Mouse (Mus musculus): ENCODE results near the gene Zfp219. TPM values are rescaled to one million over a fixed set of nuclear protein-coding genes. Genes with fewer than 3 reads are reported as not detected.
A peak's percentile ranks its signal among the peaks of the same experiment; 100 is the strongest.

Zfp219 gene
- polyA plus RNA-seq, 1 experiment = 77.2 TPM

DNA sequence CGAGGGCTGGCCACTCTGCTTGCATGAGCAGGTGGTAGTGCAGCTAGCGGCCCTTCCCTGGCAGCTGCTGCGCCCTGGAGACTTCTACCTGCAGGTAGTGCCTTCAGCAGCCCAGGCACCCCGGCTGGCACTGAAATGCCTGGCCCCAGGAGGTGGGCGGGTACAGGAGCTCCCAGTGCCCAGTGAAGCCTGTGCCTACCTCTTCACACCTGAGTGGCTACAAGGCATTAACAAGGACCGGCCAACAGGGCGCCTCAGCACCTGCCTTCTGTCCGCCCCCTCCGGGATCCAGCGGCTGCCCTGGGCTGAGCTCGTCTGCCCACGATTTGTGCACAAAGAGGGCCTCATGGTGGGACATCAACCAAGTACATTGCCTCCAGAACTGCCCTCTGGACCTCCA is 31.8 kb downstream of the Zfp219 start:
- TF ChIP-seq GATA1 (IDR thresholded peaks at IDR 0.05; ENCODE audit: low read length) = no peak

DNA sequence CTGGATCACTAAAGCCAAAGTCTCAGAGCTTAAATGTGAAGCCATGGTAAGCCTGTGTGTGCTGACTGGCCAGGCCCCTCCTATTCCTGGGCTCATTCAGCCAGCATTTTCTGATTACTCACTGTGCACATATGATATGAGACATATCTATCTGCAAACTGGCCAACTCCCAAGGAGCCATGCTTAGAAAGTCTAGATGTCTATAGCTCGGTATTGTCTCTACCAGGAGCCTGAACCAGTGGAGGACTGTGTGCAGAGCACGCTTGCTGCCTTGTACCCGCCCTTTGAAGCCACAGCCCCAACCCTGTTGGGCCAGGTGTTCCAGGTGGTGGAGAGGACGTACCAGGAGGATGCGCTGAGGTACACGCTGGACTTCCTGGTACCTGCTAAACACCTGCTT is 33.4 kb downstream of the Zfp219 start:
- TF ChIP-seq GATA1 (IDR thresholded peaks at IDR 0.05; ENCODE audit: low read length) = no peak

DNA sequence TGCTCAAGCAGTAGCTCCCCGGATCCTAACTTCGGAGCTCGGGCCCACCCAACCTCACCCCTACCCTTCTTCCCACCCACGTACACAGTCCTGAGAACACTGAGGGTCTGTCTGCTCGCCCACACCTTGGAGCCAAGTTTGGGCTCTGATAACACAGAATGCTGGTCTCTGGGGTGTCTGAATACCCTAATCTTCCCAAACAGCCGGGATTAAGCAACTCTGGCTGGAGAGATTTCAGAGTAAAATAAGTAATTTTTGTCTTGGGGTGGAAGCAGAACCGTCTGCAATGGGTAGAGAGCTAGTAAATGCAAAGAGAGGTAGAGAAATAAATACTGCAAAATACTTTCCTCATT is 34.4 kb downstream of the Zfp219 start:
- TF ChIP-seq GATA1 (IDR thresholded peaks at IDR 0.05; ENCODE audit: low read length) = peak; percentile 19

DNA sequence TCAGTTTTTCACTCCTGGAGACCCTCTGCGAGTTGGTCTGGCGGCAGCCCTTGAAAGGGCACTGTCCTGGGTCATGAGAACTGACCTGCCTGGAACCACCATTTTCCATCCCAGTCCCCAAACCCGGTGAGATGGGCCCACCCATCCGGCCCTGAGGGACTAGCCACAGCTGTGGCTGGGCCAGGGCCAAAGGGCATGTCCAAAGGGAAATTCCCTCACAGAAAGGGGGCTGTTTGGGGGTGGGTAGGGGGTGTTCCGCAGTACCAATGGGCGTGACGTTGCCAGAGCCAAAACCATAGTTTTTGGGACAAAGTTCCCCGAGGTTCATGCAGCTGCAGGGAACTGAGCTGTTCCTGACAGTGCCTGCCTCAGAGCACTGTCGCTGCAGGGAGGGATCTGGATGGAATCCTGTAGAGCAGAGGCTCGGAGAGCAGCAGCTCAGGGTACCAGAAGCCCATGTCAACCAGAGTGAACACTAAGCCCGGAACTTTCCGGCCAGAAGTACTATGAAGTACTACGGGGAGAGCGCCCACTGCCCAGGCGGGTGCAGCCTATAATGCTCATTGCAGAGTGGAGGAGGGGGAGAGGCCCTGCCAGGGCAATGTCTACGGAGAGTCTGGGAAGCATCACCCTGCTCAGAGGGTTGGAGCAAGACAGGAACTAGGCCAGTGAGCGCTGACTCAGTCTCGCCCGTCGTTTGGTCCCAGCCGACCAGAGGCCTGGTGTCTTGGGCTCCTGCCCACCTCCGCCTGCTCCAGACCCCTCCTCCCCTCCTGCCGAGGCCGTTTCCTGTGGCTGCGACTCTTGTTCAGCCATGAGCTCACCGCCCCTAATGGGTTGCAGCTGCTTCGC is 35.0 kb downstream of the Zfp219 start:
- no peak for TF ChIP-seq GATA1 (IDR thresholded peaks at IDR 0.05; ENCODE audit: low read length)

DNA sequence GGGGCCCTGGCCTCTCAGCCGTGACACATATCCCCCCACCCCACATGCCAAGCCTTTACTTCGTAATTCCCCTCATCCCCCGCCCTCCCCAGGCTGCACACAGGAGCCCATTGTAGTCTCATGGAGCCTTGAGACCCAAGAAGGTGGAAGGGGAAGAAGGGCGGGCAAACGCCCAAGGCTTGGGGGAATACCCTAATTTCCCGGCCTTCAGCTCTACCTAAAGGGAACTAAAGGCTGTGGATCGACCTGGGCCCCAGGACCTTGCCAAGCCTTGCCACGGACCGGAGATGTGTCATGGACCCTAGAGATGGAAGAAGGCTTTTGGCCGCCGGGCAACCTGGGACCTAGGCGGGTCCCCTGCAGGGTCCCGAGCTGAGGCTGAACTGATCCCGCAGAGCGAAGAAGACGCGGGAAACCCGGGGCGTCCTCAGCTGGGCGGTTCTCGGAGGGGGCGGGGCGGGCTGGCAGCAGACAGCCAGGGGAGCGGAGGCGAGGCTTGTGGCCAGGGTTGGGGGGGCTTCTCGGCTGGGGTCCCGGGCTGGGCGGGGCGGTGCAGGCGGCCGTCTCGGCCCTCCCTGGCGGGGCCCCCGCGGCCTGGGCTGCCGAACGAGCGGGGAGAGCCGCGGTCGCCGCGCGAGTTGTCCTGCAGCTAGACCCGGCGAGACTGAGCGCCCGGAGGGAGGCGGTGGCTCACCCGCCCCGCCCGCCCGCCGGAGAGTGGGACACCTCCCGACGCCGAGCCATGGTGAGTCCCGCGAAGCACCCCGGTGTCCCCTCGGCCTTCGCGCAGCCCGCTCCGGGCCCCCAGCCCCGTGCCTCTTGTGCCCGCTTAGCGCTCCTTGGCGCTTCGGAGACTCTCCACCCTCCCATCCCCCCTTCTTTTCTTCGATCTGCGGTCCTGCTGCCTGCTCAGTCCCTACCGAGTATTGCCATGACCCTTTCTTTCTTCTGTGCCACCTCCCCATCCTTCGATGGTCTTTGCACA is 36.0 kb downstream of the Zfp219 start, which contains the start of gene Arhgef40:
Gene Arhgef40, plus strand, starts transcription at position 473 of the 985 bp plus-strand sequence.
- TF ChIP-seq GATA1 (IDR thresholded peaks at IDR 0.05; ENCODE audit: low read length) = no peak

DNA sequence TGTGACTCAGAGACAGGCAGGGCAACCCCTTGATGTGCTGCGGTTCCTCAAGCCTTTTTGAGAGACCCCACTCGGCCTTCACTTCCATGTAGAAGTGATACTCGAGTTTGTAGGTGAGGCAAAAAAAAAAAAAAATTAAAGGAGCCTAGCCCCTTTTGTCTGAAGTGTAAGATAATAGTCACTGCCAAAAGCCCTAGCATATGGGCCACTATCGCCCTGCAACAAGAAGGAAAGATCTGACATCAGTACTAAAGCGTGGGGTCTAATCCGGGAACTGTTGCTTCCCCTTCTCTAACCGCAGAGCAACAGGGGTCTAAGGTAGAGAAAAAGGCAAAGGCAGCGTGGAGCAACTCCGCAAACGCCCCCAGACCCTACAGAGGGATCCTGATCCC is 36.7 kb downstream of the Zfp219 start:
- TF ChIP-seq GATA1 (IDR thresholded peaks at IDR 0.05; ENCODE audit: low read length) = no peak

DNA sequence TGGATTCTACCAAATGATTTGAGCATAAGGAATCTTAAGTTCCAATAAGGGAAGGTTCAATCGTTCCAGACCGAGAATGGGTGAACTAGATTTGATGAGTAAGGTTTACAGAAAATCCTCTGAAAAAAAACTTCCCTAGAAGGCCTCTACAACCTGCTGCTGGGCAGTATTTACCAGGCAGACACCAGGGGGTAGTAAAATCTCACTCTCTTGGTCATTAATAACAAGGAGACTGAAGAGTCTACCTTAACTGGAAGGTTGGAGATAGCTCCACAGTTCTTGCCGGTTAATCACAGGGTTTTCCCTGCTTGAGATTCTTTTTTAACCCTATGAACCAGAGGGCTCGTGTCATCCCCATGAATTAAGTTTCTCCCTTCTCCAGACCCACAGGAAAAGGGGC is 37.3 kb downstream of the Zfp219 start:
- no peak for TF ChIP-seq GATA1 (IDR thresholded peaks at IDR 0.05; ENCODE audit: low read length)

DNA sequence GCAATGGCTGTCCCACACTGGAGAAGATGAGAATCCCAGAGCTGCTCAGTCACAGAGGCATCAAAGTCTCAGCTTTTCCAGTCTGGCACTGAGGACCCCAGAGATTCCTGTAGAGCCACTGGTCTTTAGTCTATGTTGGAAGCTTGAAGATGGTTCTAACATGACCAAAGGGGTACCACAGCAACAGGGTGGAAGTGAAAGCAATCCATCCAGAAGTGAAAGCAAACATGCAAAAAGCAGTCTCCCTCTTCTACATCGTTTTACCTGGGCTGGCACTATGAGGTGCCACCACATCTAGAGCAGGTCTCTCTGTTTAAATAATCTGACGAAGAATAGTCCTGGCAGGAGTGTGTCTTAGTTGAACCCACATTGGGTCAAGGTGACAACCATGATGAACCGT is 41.3 kb downstream of the Zfp219 start:
- TF ChIP-seq GATA1 (IDR thresholded peaks at IDR 0.05; ENCODE audit: low read length) = no peak

DNA sequence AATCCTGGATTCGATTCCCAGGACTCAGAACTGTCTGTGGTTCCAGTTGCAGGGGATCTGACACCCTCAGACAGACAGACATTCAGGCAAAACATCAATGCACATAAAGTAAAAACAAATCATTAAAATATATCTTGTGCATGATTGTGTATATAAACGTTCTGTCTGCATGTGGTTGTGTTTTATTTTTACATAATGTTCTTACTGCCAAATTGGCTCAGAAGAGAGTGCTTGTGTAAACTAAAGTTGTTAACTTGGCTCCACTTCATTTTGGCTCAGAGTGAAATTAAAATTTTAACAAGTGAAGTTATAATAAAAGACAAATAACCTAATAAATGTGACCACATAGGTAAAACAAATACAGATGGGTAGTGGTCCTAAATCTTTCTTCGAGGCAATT is 53.1 kb downstream of the Zfp219 start:
- TF ChIP-seq GATA1 (IDR thresholded peaks at IDR 0.05; ENCODE audit: low read length) = no peak

DNA sequence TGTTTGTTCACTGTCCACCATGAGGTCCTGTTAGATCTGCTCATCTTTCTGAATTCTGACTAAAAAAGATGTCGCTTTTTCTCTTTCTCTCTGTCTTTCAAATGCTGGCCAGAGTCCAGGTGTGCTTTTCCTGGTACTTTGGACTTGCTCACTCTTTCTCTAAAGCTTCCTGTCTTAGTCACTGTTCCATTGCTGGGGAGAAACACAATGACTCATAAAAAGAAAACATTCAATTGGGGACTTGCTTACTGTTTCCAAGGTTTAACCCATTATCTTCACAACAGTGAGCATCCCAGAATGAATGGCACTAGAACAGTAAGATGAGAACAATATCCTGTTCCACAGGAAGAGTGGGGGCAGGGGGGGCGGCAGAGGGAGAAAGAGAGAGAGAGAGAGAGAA is 60.2 kb downstream of the Zfp219 start:
- no peak for TF ChIP-seq GATA1 (IDR thresholded peaks at IDR 0.05; ENCODE audit: low read length)

Other genes starting within 250 kb of the Zfp219 start
- gene Ang4, start 247.1 kb downstream of the Zfp219 start, polyA plus RNA-seq (2012) = not detected in 2 replicates
- gene AY358078, start 220.7 kb downstream of the Zfp219 start, polyA plus RNA-seq (2012) = not detected in 2 replicates
- not detected in 2 replicates for gene Ear6, start 167.0 kb downstream of the Zfp219 start, polyA plus RNA-seq (2012)
- gene Mettl17, start 135.9 kb downstream of the Zfp219 start, polyA plus RNA-seq (2012) = 13.1 and 21.0 TPM in 2 replicates
- gene Slc39a2, start 127.8 kb downstream of the Zfp219 start, polyA plus RNA-seq (2012) = not detected in 2 replicates
- gene Ndrg2, start 106.6 kb downstream of the Zfp219 start, polyA plus RNA-seq (2012) = not detected in 2 replicates
- gene Tppp2, start 102.3 kb downstream of the Zfp219 start, polyA plus RNA-seq (2012) = not detected in 2 replicates
- gene Rnase13, start 98.0 kb downstream of the Zfp219 start, polyA plus RNA-seq (2012) = not detected in 2 replicates
- gene Arhgef40, start 36.0 kb downstream of the Zfp219 start, polyA plus RNA-seq (2012) = 28.7 and 40.6 TPM in 2 replicates
- not detected in 2 replicates for gene Tmem253, start 5.1 kb downstream of the Zfp219 start, polyA plus RNA-seq (2012)
- gene Olfr221, start 21.7 kb upstream of the Zfp219 start, polyA plus RNA-seq (2012) = not detected in 2 replicates
- 13.3 and 19.0 TPM in 2 replicates for gene Hnrnpc, start 83.3 kb upstream of the Zfp219 start, polyA plus RNA-seq (2012)
- gene Rpgrip1, start 90.0 kb upstream of the Zfp219 start, polyA plus RNA-seq (2012) = 0.05 and 0.24 TPM in 2 replicates
- 28.6 and 37.7 TPM in 2 replicates for gene Supt16, start 176.7 kb upstream of the Zfp219 start, polyA plus RNA-seq (2012)
- gene Chd8, start 237.0 kb upstream of the Zfp219 start, polyA plus RNA-seq (2012) = 15.3 and 19.5 TPM in 2 replicates

All from G1E-ER4 (cell line).